In genomic region chr10:93577271-93577886, GRCm38 (mm10) we compare ENCODE assay signal across 9 mouse cellular contexts. TPM values are rescaled to one million over a fixed set of nuclear protein-coding genes. Genes with fewer than 3 reads are reported as not detected.
DNase-seq lines count a peak whose midpoint lies in the region; ATAC-seq and TF ChIP-seq lines count a peak whose summit lies in the region.
"Had no signal": no experiment of that assay in that cellular context is flagged by ENCODE, and none has a peak within 500 bp of the region (broad histone marks: within the 10 kb centered on the region; RNA-seq: fewer than 3 reads in every experiment).

No protein-coding gene starts in this region.

- H3K27me3 ChIP-seq in forebrain, embryonic 14.5 days (replicated peaks; ENCODE audit: control insufficient read depth, insufficient read depth, low read length): no peaks in the 10 kb centered on the region
- H3K27me3 ChIP-seq in hindbrain, embryonic 16.5 days (replicated peaks; ENCODE audit: control insufficient read depth, insufficient read depth, low read length): no peaks in the 10 kb centered on the region
- no peaks in the 10 kb centered on the region for H3K27me3 ChIP-seq in spleen, adult 2 months (ENCODE audit: control insufficient read depth, insufficient read depth, low read length)
- H3K27me3 ChIP-seq: stomach, embryonic 15.5 days had no signal

- H3K36me3 ChIP-seq in forebrain, embryonic 14.5 days (ENCODE audit: control insufficient read depth, insufficient read depth, low read length): peaks cover 12% of the 10 kb centered on the region
- H3K36me3 ChIP-seq in hindbrain, embryonic 16.5 days (ENCODE audit: control insufficient read depth, insufficient read depth, low read length): peaks cover 5% of the 10 kb centered on the region; the same call in 1 of the 2 replicates
- no peaks in the 10 kb centered on the region for H3K36me3 ChIP-seq in spleen, adult 2 months (ENCODE audit: control insufficient read depth, insufficient read depth, low read length)

- TF ChIP-seq CTCF in spleen, adult 2 months (IDR thresholded peaks at IDR 0.05; ENCODE audit: extremely low read depth, insufficient read depth, insufficient read length, insufficient replicate concordance): peak; percentile 66; the same call in 1 of the 2 replicates

- intact Hi-C loops in heart, postnatal 25 days (cut with DNase I): loop anchor here (5.0 to 10.0 kb wide), 2 partner anchors 90 to 153 kb away; partner anchors contain the start of gene Hal

- no peak overlapping the region for H3K9ac ChIP-seq in forebrain, embryonic 14.5 days (ENCODE audit: low read length)
- H3K9ac ChIP-seq in hindbrain, embryonic 16.5 days (ENCODE audit: low read depth, low read length): no peak overlapping the region
- H3K9ac ChIP-seq: stomach, embryonic 15.5 days had no signal

- H3K27ac ChIP-seq in forebrain, embryonic 14.5 days (ENCODE audit: low read depth, low read length): no peak overlapping the region
- H3K27ac ChIP-seq in hindbrain, embryonic 16.5 days (ENCODE audit: low read depth, low read length): no peak overlapping the region
- H3K27ac ChIP-seq in spleen, adult 2 months (ENCODE audit: insufficient read depth, low read length): no peak overlapping the region
- H3K27ac ChIP-seq: stomach, embryonic 15.5 days had no signal

- H3K9me3 ChIP-seq in forebrain, embryonic 14.5 days (replicated peaks; ENCODE audit: control insufficient read depth, low read length): no peaks in the 10 kb centered on the region
- H3K9me3 ChIP-seq in hindbrain, embryonic 16.5 days (ENCODE audit: control insufficient read depth, low read length): no peaks in the 10 kb centered on the region
- H3K9me3 ChIP-seq: stomach, embryonic 15.5 days had no signal

- WGBS in forebrain, embryonic 14.5 days: 74% methylated on average over 13 of the region's 13 CpGs
- 62% methylated on average over 13 of the region's 13 CpGs for WGBS in hindbrain, embryonic 16.5 days
- WGBS in spleen, adult 2 months: 61% methylated on average over 13 of the region's 13 CpGs

- peak; percentile 69 to 78 for DNase-seq in heart, adult 18-20 months
- DNase-seq in heart, postnatal 25 days (ENCODE audit: low spot score): no peak
- DNase-seq in c-Kit-positive CD71-positive TER-119-positive erythroid progenitor cells, embryonic 14.5 days (ENCODE audit: low spot score): peak; percentile 67
- peak; percentile 84 for DNase-seq in forebrain, embryonic 14.5 days (ENCODE audit: low spot score)
- peak; percentile 62 for DNase-seq in left cerebral cortex, adult 11 months (ENCODE audit: low spot score)
- DNase-seq in mesoderm, embryonic 11.5 days (ENCODE audit: low read depth, low spot score): peak; percentile 86
- peak; percentile 54 for DNase-seq in spleen, adult 2 months (ENCODE audit: low read depth in 1 of 2, low spot score in 2 of 2)

- no peak for ATAC-seq in forebrain, embryonic 14.5 days
- peak; percentile 48; the same call in 1 of the 2 replicates for ATAC-seq in hindbrain, embryonic 16.5 days

- no peak for TF ChIP-seq POLR2A in spleen, adult 2 months (IDR thresholded peaks at IDR 0.05; ENCODE audit: low read depth, low read length)

- no peaks in the 10 kb centered on the region for H3K4me1 ChIP-seq in forebrain, embryonic 14.5 days (ENCODE audit: control insufficient read depth, insufficient read depth, low read length)
- no peaks in the 10 kb centered on the region for H3K4me1 ChIP-seq in hindbrain, embryonic 16.5 days (ENCODE audit: control insufficient read depth, insufficient read depth, low read depth, low read length)
- no peaks in the 10 kb centered on the region for H3K4me1 ChIP-seq in spleen, adult 2 months (ENCODE audit: control insufficient read depth, insufficient read depth, insufficient read length)
- H3K4me1 ChIP-seq: stomach, embryonic 15.5 days had no signal

- H3K4me3 ChIP-seq in forebrain, embryonic 14.5 days (ENCODE audit: low read depth, low read length): no peak overlapping the region
- H3K4me3 ChIP-seq in hindbrain, embryonic 16.5 days (ENCODE audit: low read length): no peak overlapping the region
- no peak overlapping the region for H3K4me3 ChIP-seq in spleen, adult 2 months (ENCODE audit: extremely low read depth, insufficient read depth, insufficient read length)
- H3K4me3 ChIP-seq: stomach, embryonic 15.5 days had no signal

- H3K4me2 ChIP-seq in forebrain, embryonic 14.5 days (ENCODE audit: low read length): no peak overlapping the region
- H3K4me2 ChIP-seq in hindbrain, embryonic 16.5 days (ENCODE audit: low read length): no peak overlapping the region
- H3K4me2 ChIP-seq: stomach, embryonic 15.5 days had no signal

RNA-seq across cellular contexts. Expression of gene Snrpf, which starts 12.1 kb away (rescaled TPM):
- total RNA-seq in heart, adult 18-20 months (2021): 10 to 100 TPM in 1 of 2 experiments, 1 to 10 TPM in 1; 9.3 to 10.8 TPM
- total RNA-seq in heart, postnatal 25 days (2021): 10 to 100 TPM; 10.8 to 12.5 TPM
- polyA plus RNA-seq in forebrain, embryonic 14.5 days (2014; fragmentation: Nextera tagmentation; extraction: Ambion mirVana): 103 and 123 TPM in 2 replicates
- 48.3 and 54.7 TPM in 2 replicates for polyA plus RNA-seq in hindbrain, embryonic 16.5 days (2015; fragmentation: Nextera tagmentation; extraction: Ambion mirVana)
- polyA plus RNA-seq in spleen, adult 2 months (2012; rRNA removed): 40.8 and 79.5 TPM in 2 replicates

RNA-seq across cellular contexts. Expression of gene Ccdc38, which starts 36.9 kb away (rescaled TPM):
- not detected for total RNA-seq in heart, adult 18-20 months (2021)
- not detected for total RNA-seq in heart, postnatal 25 days (2021)
- 0.32 and 0.46 TPM in 2 replicates for polyA plus RNA-seq in forebrain, embryonic 14.5 days (2014; fragmentation: Nextera tagmentation; extraction: Ambion mirVana)
- 0.19 and 0.55 TPM in 2 replicates for polyA plus RNA-seq in hindbrain, embryonic 16.5 days (2015; fragmentation: Nextera tagmentation; extraction: Ambion mirVana)
- 0.02 TPM in 1 of 2 replicates, not detected in the other for polyA plus RNA-seq in spleen, adult 2 months (2012; rRNA removed)

RNA-seq across cellular contexts. Expression of gene Amdhd1, which starts 37.5 kb away (rescaled TPM):
- not detected for total RNA-seq in heart, adult 18-20 months (2021)
- not detected for total RNA-seq in heart, postnatal 25 days (2021)
- polyA plus RNA-seq in forebrain, embryonic 14.5 days (2014; fragmentation: Nextera tagmentation; extraction: Ambion mirVana): 0.18 TPM in 1 of 2 replicates, not detected in the other
- 0.10 and 0.18 TPM in 2 replicates for polyA plus RNA-seq in hindbrain, embryonic 16.5 days (2015; fragmentation: Nextera tagmentation; extraction: Ambion mirVana)
- polyA plus RNA-seq in spleen, adult 2 months (2012; rRNA removed): 0.04 and 0.11 TPM in 2 replicates
